Mouse (Mus musculus) B cell, adult 2 months (primary cell): ENCODE measurements around the gene Sorbs1.

Experiments
- DNase-seq, 2 experiments: peaks; one replicate each; pipeline ENCODE4 v3.0.0; 2022

The Sorbs1 gene

DNA sequence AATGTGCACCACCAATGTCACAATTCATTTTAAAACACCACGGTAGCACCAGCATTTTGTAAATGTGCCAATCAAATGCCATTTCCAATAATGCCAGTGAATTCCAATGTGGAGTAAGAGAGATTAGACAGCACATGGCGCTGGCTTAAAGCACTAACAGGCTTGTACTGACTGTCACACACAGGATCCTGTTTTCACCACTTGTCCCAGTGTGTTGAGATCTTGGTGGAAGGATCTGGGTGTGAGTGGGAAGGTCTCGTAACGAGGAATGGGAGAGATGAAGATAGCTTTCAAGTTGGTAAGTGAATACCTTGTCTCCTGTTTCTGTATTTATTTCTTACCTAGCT lies 215.8 kb downstream of the Sorbs1 start:
- no peak for DNase-seq

DNA sequence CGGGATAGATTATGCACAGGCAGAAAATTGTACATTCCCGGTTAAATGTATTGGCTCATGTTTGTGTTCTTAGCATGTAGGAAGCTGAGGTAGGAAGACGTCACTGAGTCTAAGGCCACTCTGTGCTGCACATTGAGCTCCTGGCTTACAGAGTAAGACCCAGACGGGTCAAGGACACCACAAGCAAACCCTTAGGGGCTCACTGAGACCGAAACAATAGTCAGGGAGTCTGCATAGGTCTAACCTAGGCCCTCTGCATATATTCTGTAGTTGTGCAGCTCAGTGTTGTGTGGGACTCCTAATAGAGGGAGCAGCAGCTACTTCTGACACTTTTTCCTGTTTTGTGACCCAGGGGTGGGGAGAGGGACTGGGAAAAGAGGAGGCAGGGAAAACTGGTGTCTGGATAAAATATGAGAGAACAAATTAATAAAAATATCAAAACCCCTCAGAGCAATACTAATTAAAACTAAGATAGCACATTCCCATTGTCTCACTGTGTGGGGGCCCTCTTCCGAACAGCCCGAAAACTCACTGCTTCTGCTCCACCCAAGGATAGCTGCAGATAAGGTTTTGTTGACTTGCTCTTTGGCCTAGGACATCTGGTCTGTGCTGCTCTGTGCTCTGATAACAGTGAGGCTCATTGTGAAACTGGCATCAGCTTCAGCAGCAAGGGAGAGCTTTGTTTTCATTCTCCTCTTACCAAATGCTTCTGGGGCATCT lies 216.3 kb downstream of the Sorbs1 start:
- DNase-seq = no peak

DNA sequence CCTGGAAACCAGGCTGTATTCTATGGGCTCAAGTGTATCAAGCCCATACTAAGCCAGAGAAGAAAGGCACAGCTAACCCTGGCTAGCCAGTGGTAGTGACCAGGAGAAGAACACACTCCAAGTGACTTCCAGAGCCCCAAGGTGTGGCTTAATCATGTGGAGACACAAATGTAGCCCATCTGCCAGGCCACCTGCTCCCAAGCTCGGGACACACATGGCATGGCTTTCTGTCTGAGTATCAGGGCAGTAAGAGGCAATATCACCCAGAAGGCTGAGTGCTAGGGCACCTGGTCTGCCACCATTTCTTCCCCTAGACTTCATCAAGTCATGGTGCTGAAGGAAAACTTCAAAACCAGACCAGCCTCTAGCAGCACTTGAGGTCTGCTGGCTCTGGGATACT lies 219.3 kb downstream of the Sorbs1 start:
- no peak for DNase-seq

DNA sequence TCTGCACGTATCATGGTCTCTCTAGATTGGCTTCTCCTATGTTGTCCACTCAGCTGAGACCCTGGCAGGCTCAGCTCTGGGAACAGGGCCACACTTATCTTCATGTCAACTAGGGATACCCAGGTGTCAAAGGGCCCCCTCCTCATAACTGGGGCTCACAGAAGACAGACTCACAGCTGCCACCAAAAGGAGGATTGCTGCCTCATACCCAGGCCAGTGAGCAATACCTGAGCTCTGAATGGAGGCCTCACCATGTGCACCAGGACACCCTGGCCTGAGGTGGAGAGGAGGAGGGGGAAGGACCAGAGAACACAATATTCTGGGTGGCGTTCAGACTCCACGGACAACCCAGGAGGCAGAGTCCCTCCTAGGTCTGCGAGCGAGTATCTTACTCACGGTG lies 219.8 kb downstream of the Sorbs1 start:
- no peak for DNase-seq

DNA sequence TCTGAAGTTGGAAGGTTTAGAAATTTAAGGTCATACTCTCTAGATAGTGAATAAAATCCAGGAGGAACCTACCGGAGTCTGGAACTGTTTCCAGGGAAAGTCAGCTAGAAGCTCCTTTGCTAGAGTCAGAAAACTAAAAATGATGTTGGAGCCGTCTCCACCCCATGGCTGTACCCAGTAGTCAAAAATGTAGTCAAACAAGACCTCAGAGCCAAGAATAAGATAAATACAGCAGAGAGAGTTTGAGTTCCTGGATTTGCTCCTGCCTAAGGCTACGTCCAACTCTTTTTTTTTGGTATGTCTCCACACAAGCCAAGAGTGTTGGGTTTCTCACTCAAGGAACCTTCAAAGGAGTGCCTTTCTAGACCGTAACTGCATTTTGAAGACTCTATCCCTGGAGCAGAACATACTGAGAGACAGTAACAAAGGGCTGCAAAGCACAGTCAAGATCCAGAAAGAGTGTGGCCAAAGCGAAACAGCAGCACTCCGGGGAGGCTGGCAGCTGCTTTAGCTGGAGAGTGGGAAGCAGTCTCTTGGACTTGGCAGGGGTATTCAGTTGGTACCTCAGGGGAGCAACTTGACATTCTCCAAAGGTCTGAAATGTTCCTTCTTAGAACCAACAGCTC lies 223.4 kb downstream of the Sorbs1 start:
- DNase-seq = no peak

DNA sequence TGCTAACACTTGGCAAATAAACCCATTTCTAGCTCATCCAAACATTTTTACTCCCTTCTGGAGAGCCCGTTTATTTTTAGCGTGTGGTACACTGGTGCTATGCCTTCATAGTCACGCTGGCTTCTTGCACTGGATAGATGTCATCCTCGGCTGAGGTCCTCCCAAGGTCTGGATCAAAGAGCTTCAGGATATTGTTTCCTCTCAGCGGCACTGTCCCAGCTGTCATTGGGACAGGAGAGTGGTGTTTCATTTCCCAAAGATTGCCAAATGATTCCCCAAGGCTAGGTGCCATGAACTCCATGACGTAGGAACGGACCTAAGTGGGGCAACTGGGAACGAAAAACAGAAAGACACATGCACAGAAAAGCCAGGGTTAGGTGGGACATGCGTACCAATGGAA lies 225.2 kb downstream of the Sorbs1 start:
- no peak for DNase-seq

DNA sequence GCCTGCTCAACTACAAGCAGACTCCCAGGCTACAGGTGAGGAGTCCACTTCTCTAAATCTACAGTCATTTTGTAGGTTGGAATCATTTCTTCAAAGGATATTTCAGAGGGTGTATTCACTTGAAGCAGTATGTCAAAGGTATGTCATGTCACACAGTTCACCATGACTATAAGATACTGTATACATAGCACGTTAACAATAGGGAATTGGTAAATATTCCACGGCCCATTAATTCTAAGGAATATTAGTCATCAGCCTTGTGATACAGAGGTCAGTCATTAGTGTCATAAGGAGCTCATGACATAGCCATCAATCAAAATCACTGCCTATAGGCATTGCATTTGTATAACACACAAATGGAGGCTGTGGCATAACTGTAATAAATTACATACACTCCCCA lies 228.9 kb downstream of the Sorbs1 start:
- DNase-seq = no peak

DNA sequence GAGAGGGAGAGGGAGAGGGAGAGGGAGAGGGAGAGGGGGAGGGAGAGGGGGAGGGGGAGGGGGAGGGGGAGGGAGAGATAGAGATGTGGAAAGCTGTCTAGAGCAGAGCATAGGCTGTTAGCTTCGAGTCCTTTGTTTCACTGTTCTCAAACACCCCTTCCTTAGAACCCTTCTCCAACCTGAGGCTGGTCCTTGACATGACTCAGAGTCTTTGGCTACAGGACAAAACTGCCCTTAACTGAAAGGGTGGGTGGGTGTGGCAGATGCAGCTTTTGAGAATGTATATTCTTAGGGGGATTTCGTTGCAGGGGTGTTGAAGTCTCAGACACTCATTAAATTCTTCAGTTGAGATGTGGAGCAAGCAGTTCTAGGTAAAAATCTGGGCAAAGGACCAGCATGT lies 230.2 kb downstream of the Sorbs1 start:
- no peak for DNase-seq

DNA sequence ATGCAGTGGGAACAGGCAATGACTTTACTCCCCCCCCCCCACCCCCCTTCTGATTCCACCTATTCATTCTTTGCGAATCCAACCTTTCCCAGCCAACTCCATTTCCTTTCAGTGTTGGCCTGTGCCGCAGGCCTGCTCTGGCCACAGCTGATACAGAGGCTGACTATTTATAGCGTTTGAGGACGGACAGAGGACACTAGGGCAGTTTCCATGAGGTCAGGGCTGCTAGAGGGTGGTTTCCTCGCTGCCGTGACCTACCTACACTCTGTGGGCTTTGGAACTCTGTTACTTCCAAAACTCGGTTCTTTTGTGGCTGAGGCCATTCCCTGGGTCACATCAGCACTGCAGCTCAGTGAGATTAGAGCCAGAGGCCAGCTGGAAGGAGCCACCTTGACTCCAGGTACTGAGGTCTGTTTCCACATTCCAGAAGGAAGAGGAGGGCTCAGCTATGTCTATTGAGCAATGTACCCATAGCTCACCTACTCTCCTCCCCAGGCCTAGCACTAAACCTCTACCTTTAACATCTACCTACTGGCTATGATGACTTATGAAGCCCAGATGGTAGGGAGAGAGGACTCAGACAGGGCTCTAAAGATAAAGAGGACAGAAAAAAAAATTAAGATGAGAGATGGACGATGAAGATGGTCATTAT lies 235.1 kb downstream of the Sorbs1 start:
- no peak for DNase-seq

DNA sequence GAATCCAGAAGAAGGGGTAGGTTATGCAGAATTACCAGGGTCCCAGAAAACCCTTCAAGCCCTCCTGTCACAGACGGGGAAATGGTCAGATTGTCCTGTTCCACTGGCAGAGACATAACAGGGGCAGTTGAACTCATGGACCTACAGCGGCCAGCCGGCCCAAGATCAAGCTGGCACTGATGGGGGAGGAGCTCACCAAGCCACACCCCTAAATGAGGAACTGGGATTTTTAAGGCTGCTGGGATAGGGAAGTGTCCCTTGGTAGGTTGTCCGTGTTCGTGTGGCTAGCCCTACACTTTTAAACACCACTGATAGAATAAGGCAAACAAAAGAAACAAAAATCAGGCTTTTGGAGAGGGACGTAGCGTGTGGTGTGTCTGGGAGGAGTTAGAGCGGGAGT lies 236.1 kb downstream of the Sorbs1 start:
- DNase-seq = no peak

DNA sequence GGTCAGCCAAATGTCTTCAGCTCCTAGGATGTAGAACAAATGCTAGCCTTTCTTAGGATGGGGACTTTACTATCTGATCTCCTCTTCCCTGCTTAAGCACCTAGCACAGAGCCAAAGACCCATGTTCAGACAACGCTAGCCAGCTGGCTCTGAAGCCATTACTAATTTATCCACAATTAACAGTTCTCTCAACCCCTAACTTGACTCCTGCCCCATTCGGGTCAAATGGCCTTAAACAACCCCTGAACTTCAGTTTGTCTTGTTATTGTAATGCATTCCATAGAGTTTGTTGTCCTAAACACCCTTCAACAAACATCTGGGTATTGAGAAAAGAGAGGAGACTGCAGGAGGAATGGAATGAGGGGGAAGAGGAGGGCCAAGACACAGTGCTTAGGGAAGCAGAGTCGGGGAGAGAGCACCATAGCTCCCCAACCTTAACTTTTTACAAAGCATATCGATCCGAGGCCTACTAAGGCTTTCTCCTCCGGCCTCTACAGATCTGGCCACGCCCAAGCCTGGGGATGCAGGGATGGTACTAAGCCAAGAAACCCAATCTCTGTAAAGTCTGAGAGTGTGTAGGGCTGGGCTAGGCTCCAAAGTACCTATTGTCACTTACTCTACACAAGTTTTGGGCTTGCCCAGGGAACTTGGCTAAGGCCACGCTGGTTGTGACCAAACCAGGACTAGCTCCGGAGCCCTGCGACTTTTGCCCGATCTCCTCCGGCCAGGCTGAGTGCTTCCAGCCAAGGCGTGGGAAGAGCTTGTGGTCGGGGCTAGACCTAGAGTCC lies 238.0 kb downstream of the Sorbs1 start:
- no peak for DNase-seq

DNA sequence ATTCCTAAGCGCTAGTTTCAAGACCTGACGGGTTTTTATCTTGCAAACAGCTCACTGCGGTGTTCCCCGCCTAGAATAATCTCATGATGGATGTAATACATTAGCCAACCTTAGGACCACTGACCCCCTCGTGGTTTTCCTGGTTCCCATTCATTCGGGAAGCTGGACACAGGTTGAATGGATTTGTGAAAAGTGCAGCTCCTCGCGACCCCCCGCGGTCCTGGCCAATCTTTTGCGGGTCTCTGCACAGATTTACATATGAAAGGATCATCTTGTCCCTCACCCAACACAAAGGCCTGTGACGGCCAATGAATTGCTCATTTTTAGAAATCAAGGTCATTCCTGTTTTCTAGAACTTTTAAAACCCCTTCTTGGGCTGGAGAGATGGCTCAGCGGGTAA lies 240.9 kb downstream of the Sorbs1 start:
- DNase-seq = no peak

DNA sequence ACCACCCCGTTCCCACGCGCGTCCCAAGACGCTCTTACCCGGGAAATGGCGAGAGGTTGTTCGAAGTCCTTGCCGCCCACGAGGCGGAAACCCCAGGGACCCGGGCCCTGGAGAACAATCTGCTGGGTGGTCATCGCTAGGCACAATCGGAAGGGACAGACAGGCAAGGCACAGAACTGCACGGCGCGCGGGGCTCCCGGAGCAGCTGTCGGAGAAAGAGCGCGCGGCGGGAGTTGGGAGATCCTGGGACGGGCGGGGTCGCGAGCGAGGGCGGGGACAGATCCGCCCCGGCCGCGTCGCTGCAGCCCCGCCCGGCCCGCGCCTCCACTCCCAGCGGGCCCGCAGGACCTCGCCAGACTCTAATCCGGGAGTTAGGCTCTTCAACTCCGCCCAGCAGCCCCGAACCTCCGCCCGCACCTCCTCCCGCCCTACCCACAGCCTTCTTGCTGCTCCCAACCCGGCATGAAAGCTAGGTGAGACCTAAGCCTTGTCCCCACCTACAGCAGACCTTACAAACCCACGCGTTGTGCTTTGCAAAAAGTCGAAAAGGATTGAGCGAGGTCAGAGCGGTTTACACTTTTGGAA lies 242.2 kb downstream of the Sorbs1 start, which contains the start of gene Pdlim1:
TSS of gene Pdlim1 (minus strand) at position 535 of the 585 bp plus-strand sequence.
- DNase-seq = peak; percentile 19 to 39

DNA sequence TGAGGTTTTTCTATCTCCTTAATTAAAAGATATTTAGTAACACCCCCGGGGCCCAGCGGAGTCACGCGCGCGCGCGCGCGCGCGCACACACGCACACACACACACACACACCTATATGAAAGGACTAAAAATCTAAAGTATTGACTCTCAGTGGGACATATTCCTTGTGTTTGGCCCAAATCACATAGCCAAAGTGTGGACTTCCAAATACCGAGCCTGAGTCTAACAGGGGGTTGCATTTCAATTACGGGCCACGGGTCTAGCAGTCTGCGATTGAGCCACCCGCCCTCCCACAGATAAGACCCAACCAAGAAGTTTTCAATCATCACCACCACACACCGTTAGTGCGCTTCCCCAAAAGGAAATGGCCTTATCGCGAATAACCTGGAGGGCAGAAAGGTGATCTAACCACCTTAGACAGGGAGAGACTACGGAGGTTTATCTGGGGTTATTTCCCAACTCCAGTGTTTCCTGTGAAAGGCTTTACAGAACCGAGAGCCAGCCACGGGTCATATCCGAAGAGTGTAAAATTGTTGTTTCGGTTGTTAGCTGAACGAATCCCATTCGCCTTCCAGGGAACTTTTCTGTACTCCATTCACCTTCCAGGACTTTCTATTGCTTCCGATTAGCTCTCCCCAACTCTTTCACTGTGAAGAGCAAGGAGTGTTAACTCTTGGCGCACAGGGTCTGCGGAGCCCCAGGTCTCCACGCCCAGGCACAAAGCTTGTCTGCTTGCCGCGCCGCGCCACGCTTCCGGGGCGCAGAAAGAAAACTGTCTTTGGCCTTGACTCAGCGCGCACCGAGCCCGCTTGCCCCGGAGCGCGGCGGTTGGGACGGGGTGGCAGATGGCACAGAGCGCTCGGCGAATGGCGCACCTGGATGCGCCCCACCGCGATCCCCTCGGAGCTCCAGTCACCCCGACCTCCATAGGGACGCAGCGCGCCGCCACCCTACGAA lies 242.9 kb downstream of the Sorbs1 start:
- peak; percentile 52 to 59 for DNase-seq

DNA sequence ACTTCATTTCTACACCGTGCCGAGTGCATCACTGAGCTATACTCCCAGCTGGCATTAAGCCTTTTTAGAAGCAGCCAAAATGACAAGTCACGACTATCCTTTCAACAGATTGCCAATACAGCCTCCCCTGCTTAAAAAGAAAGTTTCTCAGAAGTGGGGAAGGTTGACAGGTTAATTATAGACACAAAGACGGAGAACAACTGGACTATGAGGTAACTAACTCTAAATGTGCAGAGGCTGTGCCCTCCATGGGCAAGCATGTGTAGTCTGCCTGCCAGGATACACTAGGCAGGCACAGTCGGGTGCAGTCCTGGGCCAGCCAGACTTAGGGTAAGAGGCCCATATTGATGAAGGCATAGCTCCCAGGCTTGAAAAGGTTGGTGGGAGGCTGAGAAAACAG lies 244.1 kb downstream of the Sorbs1 start:
- DNase-seq = no peak

DNA sequence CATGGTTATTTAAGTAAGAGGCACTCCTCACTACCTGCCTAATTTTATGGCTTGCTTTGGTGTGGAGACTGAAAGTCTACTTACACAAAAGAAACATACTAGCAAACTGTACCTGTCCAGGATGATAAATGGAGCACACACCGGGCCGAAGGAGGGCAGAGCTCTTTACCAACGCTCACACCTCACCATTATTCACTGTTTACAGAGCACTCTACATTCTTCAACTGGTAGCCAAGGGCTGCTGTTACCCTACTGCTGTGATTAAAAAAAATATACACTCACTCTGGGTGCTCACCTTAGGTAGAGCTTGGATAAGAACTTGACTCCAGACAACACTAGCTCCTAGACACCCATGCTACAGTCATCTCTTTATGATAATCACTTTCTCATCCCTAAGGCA lies 245.1 kb downstream of the Sorbs1 start:
- DNase-seq = no peak

DNA sequence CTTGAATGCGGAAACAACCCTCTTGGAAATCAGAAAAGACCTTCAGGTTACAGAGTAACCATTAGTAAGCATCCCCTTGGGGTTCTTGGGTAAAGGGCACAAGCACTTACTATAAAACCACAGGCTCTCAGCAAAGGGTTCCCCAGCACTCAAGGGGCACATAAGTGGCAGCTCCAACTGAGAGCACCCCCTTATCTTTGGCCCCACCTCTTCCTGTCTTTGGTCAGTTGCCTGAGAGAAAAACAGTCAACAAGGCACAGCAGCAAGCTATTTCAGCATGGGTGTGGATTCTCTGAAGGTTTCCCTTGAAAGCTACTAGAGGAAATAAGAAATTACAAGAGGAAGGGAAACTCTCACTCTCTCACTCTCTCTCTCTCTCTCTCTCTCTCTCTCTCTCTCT lies 246.2 kb downstream of the Sorbs1 start:
- DNase-seq = peak; percentile 32 to 44

DNA sequence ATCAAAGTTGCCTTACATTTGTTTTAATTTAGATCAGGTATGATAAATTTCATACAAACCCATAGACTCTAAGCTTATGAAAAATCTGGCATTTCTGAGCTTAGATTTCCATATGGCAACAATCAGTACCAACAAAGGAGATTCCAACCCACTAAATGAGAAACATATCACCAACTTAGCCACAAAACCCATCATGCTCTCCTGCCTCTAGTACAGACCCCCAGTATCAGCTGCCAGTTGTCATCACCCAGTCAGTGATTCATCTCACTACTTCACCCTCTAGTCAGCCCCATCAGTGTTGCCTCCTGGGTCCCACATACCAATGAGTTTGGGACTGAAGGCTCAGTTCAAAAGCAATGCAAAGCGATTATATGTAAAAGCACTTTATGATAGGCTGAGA lies 254.1 kb downstream of the Sorbs1 start:
- DNase-seq = no peak

DNA sequence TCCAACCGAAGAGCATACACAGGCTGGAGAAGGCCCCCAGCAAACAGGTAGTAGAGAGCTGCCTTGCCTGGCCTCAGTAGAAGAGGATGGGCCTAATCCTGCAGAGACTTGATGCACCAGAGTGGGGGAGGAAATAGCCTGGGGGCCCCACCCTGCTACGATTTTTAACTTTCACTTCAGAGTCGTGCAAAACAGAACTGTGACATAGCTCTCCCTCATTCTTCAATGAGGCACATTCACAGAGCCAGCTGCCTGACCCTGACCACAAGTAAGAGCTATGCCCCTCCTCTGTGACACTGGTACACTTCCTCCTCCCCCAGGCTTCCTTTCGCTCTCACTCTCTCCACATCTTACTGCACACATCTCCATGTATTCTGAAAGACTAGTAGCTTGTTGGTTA lies 256.2 kb downstream of the Sorbs1 start:
- peak; percentile 38 to 48 for DNase-seq

DNA sequence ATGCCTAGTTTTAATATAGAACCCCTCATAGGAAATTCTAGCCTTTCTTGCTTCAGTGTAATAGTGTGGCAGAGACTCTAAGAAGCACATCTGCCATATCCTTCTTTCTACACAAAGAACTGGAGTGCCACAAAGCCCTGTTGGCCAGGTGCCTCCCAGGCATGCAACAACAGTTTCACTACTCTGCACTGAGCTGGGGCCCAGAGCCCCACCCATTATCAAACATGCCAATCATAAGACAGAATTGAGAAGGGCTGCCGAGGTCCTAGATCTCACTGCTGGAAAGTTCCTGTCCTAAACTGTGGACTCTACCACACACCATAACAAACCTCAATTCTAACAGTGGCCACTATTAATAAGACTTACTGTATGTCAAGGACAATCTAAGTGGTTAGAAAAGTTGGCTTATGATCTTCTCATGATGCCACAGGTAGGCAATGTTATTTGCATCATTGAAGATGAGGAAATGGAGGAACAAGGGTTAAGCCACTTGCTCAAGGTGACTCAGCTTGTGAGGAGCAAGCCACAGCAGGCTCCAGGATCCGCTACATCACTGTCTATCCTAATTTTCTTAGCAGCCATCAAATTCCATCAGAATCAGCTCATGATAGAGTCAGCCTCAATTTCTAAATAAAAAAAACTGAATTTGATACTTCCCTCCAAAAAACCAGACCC lies 257.1 kb downstream of the Sorbs1 start:
- DNase-seq = no peak

DNA sequence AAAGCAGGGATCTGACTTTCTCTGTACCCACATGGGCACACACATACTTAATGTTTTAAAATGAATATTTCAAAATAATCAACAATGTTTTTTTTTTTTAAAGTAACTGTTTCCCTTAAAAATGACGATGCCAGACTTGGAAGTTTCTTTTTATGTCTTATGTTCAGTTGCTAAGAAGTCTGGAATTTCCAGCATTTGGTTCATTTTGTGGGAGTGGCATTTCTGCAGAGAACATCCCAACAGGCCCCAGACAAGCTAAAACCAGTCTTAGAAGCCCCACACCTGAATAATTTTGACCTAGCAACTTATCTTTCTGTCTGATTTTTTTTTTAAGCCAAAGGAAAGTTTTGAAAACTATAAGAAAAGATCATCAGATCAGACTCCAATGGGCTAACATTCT lies 258.0 kb downstream of the Sorbs1 start:
- no peak for DNase-seq
